Mouse (Mus musculus): Measurements from ENCODE around the gene Alppl2.
A peak's percentile ranks its signal among the peaks of the same experiment; 100 is the strongest.

DNA sequence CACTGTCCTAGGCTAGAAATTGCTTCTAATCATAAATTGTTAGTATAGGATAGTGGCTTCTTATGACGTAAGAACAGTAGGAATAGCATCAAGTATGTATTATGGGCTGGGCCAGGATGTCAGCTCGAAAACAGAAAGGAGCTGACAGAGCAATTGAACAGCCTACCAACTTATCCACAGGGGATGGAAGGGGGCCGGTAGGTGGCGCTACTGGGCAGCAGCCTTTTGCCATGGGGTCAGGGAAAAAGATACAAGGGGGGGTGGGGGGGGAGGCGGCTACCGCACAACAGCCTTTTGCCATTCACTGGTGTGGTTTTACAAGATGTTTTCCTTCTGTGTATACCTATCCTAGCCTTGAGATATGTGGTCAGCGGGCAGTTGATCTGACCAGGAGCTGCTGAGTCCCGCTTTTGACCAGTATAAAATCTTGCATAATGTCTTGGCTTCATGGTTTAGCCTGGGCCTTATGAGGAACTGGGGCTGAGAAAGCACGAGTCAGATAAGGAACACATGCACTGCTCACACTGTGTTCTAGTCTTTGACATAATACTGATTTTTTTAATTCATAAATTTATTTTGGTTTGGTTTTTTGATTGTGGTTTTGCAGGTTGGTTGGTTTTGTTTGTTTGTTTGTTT is 22.1 kb upstream of the Alppl2 start:
- TF ChIP-seq CTCF (IDR thresholded peaks at IDR 0.05; ENCODE audit: low read depth, low read length) (peak; percentile 76), POLR2A (IDR thresholded peaks at IDR 0.05; ENCODE audit: borderline replicate concordance, low read depth, low read length) (no peak)
